Mouse (Mus musculus) midbrain, embryonic 13.5 days (tissue): ENCODE measurements around the gene Ska2. TPM values are rescaled to one million over a fixed set of nuclear protein-coding genes. Genes with fewer than 3 reads are reported as not detected.

Experiments used
- ATAC-seq: fragments of 200-750 bp; cut with Nextera tagmentation; 2 replicates; pipeline ENCODE4 v1.8.0; 2017; ENCODE audit warnings: mild to moderate bottlenecking, moderate TSS enrichment, moderate library complexity
- H3K27ac ChIP-seq: fragments of 300-500 bp; sonication (generic); 2 replicates; pipeline ENCODE4 v1.5.1; 2015; ENCODE audit warnings: inconsistent platforms, mild to moderate bottlenecking, moderate library complexity
- H3K27me3 ChIP-seq: fragments of 300-500 bp; sonication (generic); 2 replicates; pipeline ENCODE4 v1.6.1; 2015; ENCODE audit warnings: mild to moderate bottlenecking, inconsistent platforms
- H3K36me3 ChIP-seq: fragments of 300-500 bp; sonication (generic); 2 replicates; pipeline ENCODE4 v1.6.1; 2015; ENCODE audit warnings: mild to moderate bottlenecking, inconsistent platforms
- H3K4me1 ChIP-seq: fragments of 300-500 bp; sonication (generic); replicated peaks from 2 replicates; pipeline ENCODE4 v1.6.1; 2015; ENCODE audit warnings: inconsistent platforms
- H3K4me2 ChIP-seq: fragments of 300-500 bp; sonication (generic); replicated peaks from 2 replicates; pipeline ENCODE4 v1.6.1; 2015; ENCODE audit warnings: moderate library complexity, mild to moderate bottlenecking, inconsistent platforms
- H3K4me3 ChIP-seq: fragments of 300-500 bp; sonication (generic); replicated peaks from 2 replicates; pipeline ENCODE4 v1.5.1; 2015; ENCODE audit warnings: mild to moderate bottlenecking, inconsistent platforms
- H3K9ac ChIP-seq: fragments of 300-500 bp; sonication (generic); replicated peaks from 2 replicates; pipeline ENCODE4 v1.6.1; 2015; ENCODE audit warnings: mild to moderate bottlenecking, inconsistent platforms
- H3K9me3 ChIP-seq: fragments of 300-500 bp; sonication (generic); 2 replicates; pipeline ENCODE4 v1.6.1; 2016; ENCODE audit warnings: mild to moderate bottlenecking, inconsistent platforms
- WGBS: fragments of 180-500 bp; shearing (Covaris S2); methylation state at CpG from one replicate; pipeline ENCODE4 v1.1.7; 2015; 5-methylcytosine and 5-hydroxymethylcytosine counted together
- polyA plus RNA-seq: library from polyadenylated mRNA; unstranded; fragments of >200 nt; fragmentation: Nextera tagmentation; extraction: Ambion mirVana; gene quantifications from 2 replicates; pipeline ENCODE4 v1.2.1, GENCODE M21; 2015

The Ska2 gene
- polyA plus RNA-seq, 1 experiment from 2014 or later, result 73.5 TPM

GRCm38 (mm10) chr11:87110172-87110909 lies 1.3 kb downstream of the Ska2 start:
- Histone ChIP-seq H3K4me2 (peak overlapping the region; percentile 74), H3K27me3 (no peaks in the 10 kb centered on the region), H3K36me3 (peaks cover 15% of the 10 kb centered on the region), H3K4me1 (peaks cover 43% of the 10 kb centered on the region), H3K27ac (peak overlapping the region; percentile 93), H3K9ac (peak overlapping the region; percentile 95), H3K4me3 (peak overlapping the region; percentile 87), H3K9me3 (no peaks in the 10 kb centered on the region)
- WGBS, result 5% methylated on average over 9 of the region's 9 CpGs
- ATAC-seq, result no peak

DNA sequence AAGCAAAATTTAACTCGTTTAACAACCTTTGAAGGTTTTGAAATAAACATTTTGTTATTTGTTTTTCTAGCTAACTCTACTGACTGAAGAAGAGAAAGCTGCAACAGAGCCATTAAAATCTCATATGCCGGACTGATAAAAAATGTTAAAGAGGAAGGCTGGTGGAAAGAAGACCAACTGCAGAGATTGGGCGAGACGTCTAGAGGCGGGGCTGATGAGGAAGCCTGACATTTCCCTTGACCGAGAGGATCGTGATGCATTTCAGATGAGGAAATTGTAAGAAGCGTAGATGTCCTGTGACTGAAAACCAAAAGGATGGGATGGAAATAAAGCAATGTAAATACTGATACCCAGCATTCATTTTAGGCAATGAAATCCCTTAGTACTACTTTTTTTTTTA lies 12.8 kb downstream of the Ska2 start:
- Histone ChIP-seq H3K27ac (no peak overlapping the region), H3K27me3 (no peaks in the 10 kb centered on the region), H3K9me3 (no peaks in the 10 kb centered on the region), H3K4me3 (no peak overlapping the region), H3K36me3 (peaks cover 58% of the 10 kb centered on the region), H3K4me2 (no peak overlapping the region), H3K4me1 (peaks cover 8% of the 10 kb centered on the region), H3K9ac (no peak overlapping the region)
- no peak for ATAC-seq
- 75% methylated on average over 8 of the region's 8 CpGs for WGBS

GRCm38 (mm10) chr11:87125562-87125961 lies 16.5 kb downstream of the Ska2 start:
- Histone ChIP-seq H3K9ac (peak overlapping the region; percentile 60), H3K4me1 (peaks cover 26% of the 10 kb centered on the region), H3K9me3 (no peaks in the 10 kb centered on the region), H3K27ac (peak overlapping the region; percentile 94), H3K27me3 (no peaks in the 10 kb centered on the region), H3K36me3 (peaks cover 36% of the 10 kb centered on the region), H3K4me2 (peak overlapping the region; percentile 59), H3K4me3 (peak overlapping the region; percentile 96)
- ATAC-seq, result no peak
- 55% methylated on average over 4 of the region's 4 CpGs for WGBS

- peak overlapping the region; percentile 94 for H3K27ac ChIP-seq
- peak overlapping the region; percentile 96 for H3K4me3 ChIP-seq
- H3K27me3 ChIP-seq, result no peaks in the 10 kb centered on the region
- H3K4me2 ChIP-seq, result peak overlapping the region; percentile 59
- no peak for ATAC-seq
- H3K9ac ChIP-seq, result peak overlapping the region; percentile 60
- no peaks in the 10 kb centered on the region for H3K9me3 ChIP-seq
- peaks cover 26% of the 10 kb centered on the region for H3K4me1 ChIP-seq
- WGBS, result 1% methylated on average over 12 of the region's 12 CpGs
- H3K36me3 ChIP-seq, result peaks cover 34% of the 10 kb centered on the region
Observed at GRCm38 (mm10) chr11:87126281-87126823, 17.3 kb downstream of the Ska2 start.

GRCm38 (mm10) chr11:87126824-87127816 lies 18.1 kb downstream of the Ska2 start, which contains the start of gene Trim37:
Gene Trim37, plus strand, starts transcription at chr11:87127077.
- ATAC-seq, result peak; percentile 94
- H3K4me2 ChIP-seq, result peak within 1 kb of the TSS; percentile 59
- peak within 1 kb of the TSS; percentile 90 for H3K9ac ChIP-seq
- peaks cover 26% of the 10 kb centered on the region for H3K4me1 ChIP-seq
- peak within 1 kb of the TSS; percentile 96 for H3K4me3 ChIP-seq
- H3K27me3 ChIP-seq, result no peaks in the 10 kb centered on the region
- peak within 1 kb of the TSS; percentile 94 for H3K27ac ChIP-seq
- WGBS, result under 1% methylated on average over 98 of the region's 105 CpGs
- no peaks in the 10 kb centered on the region for H3K9me3 ChIP-seq
- peaks cover 31% of the 10 kb centered on the region for H3K36me3 ChIP-seq

GRCm38 (mm10) chr11:87136233-87136632 lies 27.2 kb downstream of the Ska2 start:
- no peaks in the 10 kb centered on the region for H3K4me1 ChIP-seq
- no peaks in the 10 kb centered on the region for H3K9me3 ChIP-seq
- H3K9ac ChIP-seq, result no peak overlapping the region
- 92% methylated on average over 4 of the region's 4 CpGs for WGBS
- peaks cover 34% of the 10 kb centered on the region for H3K36me3 ChIP-seq
- no peak for ATAC-seq
- H3K27ac ChIP-seq, result no peak overlapping the region
- no peak overlapping the region for H3K4me3 ChIP-seq
- H3K27me3 ChIP-seq, result no peaks in the 10 kb centered on the region
- no peak overlapping the region for H3K4me2 ChIP-seq

- Histone ChIP-seq H3K4me2 (no peak overlapping the region), H3K9me3 (no peaks in the 10 kb centered on the region), H3K4me1 (no peaks in the 10 kb centered on the region), H3K9ac (no peak overlapping the region), H3K27me3 (no peaks in the 10 kb centered on the region), H3K27ac (no peak overlapping the region), H3K36me3 (peaks cover 55% of the 10 kb centered on the region), H3K4me3 (no peak overlapping the region)
- WGBS, result 99% methylated on average over 2 of the region's 2 CpGs
- no peak for ATAC-seq
Observed at GRCm38 (mm10) chr11:87158012-87158411, 49.0 kb downstream of the Ska2 start.

DNA sequence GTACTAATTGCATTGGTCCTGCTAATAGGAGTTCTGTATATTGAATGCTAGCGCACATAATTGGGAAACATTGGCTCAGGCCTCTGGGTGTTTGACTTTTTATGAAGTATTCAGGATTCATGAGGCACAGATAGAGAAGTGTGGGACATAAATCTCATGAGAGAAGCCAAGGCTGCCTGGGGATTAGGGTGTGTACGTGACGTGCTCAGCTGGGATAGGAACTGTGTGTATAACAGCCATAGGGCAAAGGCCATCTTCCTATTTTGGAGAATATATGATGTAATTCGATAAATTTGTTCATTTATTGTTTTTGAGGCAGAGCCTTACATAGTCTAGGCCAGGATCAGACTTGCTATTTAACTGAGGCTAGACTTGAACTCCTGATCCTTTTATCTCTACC lies 53.7 kb downstream of the Ska2 start:
- H3K27me3 ChIP-seq, result no peaks in the 10 kb centered on the region
- H3K36me3 ChIP-seq, result peaks cover 62% of the 10 kb centered on the region
- no peak overlapping the region for H3K4me3 ChIP-seq
- no peaks in the 10 kb centered on the region for H3K9me3 ChIP-seq
- H3K9ac ChIP-seq, result no peak overlapping the region
- no peaks in the 10 kb centered on the region for H3K4me1 ChIP-seq
- ATAC-seq, result no peak
- no peak overlapping the region for H3K4me2 ChIP-seq
- 93% methylated on average over 4 of the region's 4 CpGs for WGBS
- H3K27ac ChIP-seq, result no peak overlapping the region

DNA sequence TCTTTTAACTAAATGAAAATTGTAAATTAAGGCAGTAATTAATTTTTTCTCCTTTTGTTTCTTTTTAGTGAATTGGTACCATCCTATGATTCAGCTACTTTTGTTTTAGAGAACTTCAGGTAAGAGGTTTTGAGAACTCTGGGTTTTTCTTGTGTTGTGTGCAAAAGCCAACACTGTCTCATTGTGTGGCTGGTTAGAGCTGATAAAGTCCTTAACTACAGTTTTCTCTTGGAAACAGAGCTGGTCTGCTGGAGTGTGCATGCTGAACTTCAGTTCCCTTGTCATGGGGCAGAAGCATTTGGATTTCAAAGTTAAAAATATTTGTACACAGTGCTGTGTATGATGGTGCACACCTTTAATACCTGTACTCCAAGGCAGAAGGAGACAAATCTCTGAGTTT lies 54.7 kb downstream of the Ska2 start:
- no peaks in the 10 kb centered on the region for H3K4me1 ChIP-seq
- no peaks in the 10 kb centered on the region for H3K27me3 ChIP-seq
- ATAC-seq, result no peak
- no peak overlapping the region for H3K9ac ChIP-seq
- H3K36me3 ChIP-seq, result peaks cover 67% of the 10 kb centered on the region
- no peak overlapping the region for H3K4me3 ChIP-seq
- H3K27ac ChIP-seq, result no peak overlapping the region
- H3K4me2 ChIP-seq, result no peak overlapping the region
- no peaks in the 10 kb centered on the region for H3K9me3 ChIP-seq

- ATAC-seq, result no peak
Observed at GRCm38 (mm10) chr11:87173625-87174024, 64.6 kb downstream of the Ska2 start.

More at GRCm38 (mm10) chr11:87173625-87174024, 64.6 kb downstream of the Ska2 start:
- 86% methylated on average over 5 of the region's 5 CpGs for WGBS
- H3K36me3 ChIP-seq, result peaks cover 49% of the 10 kb centered on the region
- no peak overlapping the region for H3K9ac ChIP-seq
- no peaks in the 10 kb centered on the region for H3K9me3 ChIP-seq
- H3K4me2 ChIP-seq, result no peak overlapping the region
- no peak overlapping the region for H3K27ac ChIP-seq
- H3K27me3 ChIP-seq, result no peaks in the 10 kb centered on the region
- no peak overlapping the region for H3K4me3 ChIP-seq
- no peaks in the 10 kb centered on the region for H3K4me1 ChIP-seq
